Mouse (Mus musculus): ENCODE results near the gene Csf2rb2. TPM values are rescaled to one million over a fixed set of nuclear protein-coding genes. Genes with fewer than 3 reads are reported as not detected.

Csf2rb2 gene
- polyA plus RNA-seq (2014; fragmentation: Illumina TruSeq; extraction: RNeasy Lipid Tissue Mini Kit (QIAGEN cat#74804); ENCODE audit: low replicate concordance), result 1.2 TPM

GRCm38 (mm10) chr15:78305341-78305933 is at the start of gene Csf2rb2:
TSS of gene Csf2rb2 (minus strand) at chr15:78305721.

GRCm38 (mm10) chr15:78325671-78326339 is 20.3 kb upstream of the Csf2rb2 start, which contains the start of gene Csf2rb:
TSS of gene Csf2rb (plus strand) at chr15:78325752.

GRCm38 (mm10) chr15:78244695-78245492 is 60.6 kb downstream of the Csf2rb2 start, which contains the start of gene Ncf4:
TSS of gene Ncf4 (plus strand) at chr15:78244801.

Other genes starting within 250 kb of the Csf2rb2 start
- not detected for gene Cacng2, start 185.7 kb downstream of the Csf2rb2 start, polyA plus RNA-seq (2014; fragmentation: Illumina TruSeq; extraction: RNeasy Lipid Tissue Mini Kit (QIAGEN cat#74804); ENCODE audit: low replicate concordance)
- gene Ift27, start 131.6 kb downstream of the Csf2rb2 start, polyA plus RNA-seq (2014; fragmentation: Illumina TruSeq; extraction: RNeasy Lipid Tissue Mini Kit (QIAGEN cat#74804); ENCODE audit: low replicate concordance), result not detected
- gene Pvalb, start 99.3 kb downstream of the Csf2rb2 start, polyA plus RNA-seq (2014; fragmentation: Illumina TruSeq; extraction: RNeasy Lipid Tissue Mini Kit (QIAGEN cat#74804); ENCODE audit: low replicate concordance), result not detected
- 0.48 TPM for gene Ncf4, start 60.9 kb downstream of the Csf2rb2 start, polyA plus RNA-seq (2014; fragmentation: Illumina TruSeq; extraction: RNeasy Lipid Tissue Mini Kit (QIAGEN cat#74804); ENCODE audit: low replicate concordance)
- 2.9 TPM for gene Csf2rb, start 20.0 kb upstream of the Csf2rb2 start, polyA plus RNA-seq (2014; fragmentation: Illumina TruSeq; extraction: RNeasy Lipid Tissue Mini Kit (QIAGEN cat#74804); ENCODE audit: low replicate concordance)
- not detected for gene Tex33, start 90.2 kb upstream of the Csf2rb2 start, polyA plus RNA-seq (2014; fragmentation: Illumina TruSeq; extraction: RNeasy Lipid Tissue Mini Kit (QIAGEN cat#74804); ENCODE audit: low replicate concordance)
- gene Tst, start 100.2 kb upstream of the Csf2rb2 start, polyA plus RNA-seq (2014; fragmentation: Illumina TruSeq; extraction: RNeasy Lipid Tissue Mini Kit (QIAGEN cat#74804); ENCODE audit: low replicate concordance), result 0.33 TPM
- not detected for gene Mpst, start 100.7 kb upstream of the Csf2rb2 start, polyA plus RNA-seq (2014; fragmentation: Illumina TruSeq; extraction: RNeasy Lipid Tissue Mini Kit (QIAGEN cat#74804); ENCODE audit: low replicate concordance)
- not detected for gene Kctd17, start 122.8 kb upstream of the Csf2rb2 start, polyA plus RNA-seq (2014; fragmentation: Illumina TruSeq; extraction: RNeasy Lipid Tissue Mini Kit (QIAGEN cat#74804); ENCODE audit: low replicate concordance)
- not detected for gene Tmprss6, start 162.9 kb upstream of the Csf2rb2 start, polyA plus RNA-seq (2014; fragmentation: Illumina TruSeq; extraction: RNeasy Lipid Tissue Mini Kit (QIAGEN cat#74804); ENCODE audit: low replicate concordance)
- 0.93 TPM for gene Il2rb, start 189.6 kb upstream of the Csf2rb2 start, polyA plus RNA-seq (2014; fragmentation: Illumina TruSeq; extraction: RNeasy Lipid Tissue Mini Kit (QIAGEN cat#74804); ENCODE audit: low replicate concordance)
- gene C1qtnf6, start 225.7 kb upstream of the Csf2rb2 start, polyA plus RNA-seq (2014; fragmentation: Illumina TruSeq; extraction: RNeasy Lipid Tissue Mini Kit (QIAGEN cat#74804); ENCODE audit: low replicate concordance), result 0.93 TPM
- not detected for gene Sstr3, start 239.0 kb upstream of the Csf2rb2 start, polyA plus RNA-seq (2014; fragmentation: Illumina TruSeq; extraction: RNeasy Lipid Tissue Mini Kit (QIAGEN cat#74804); ENCODE audit: low replicate concordance)

Data from small intestine, adult 10 weeks (tissue).